Mouse (Mus musculus) adrenal gland, postnatal 25 days (tissue): ENCODE results near the gene Htra3. TPM values are rescaled to one million over a fixed set of nuclear protein-coding genes. Genes with fewer than 3 reads are reported as not detected.

Experiments
- DNase-seq: peaks from one replicate; pipeline ENCODE4 v3.0.0; 2021; ENCODE audit warnings: mixed read lengths
- total RNA-seq: library from RNA; stranded (reverse); gene quantifications from 2 replicates; pipeline ENCODE4 v1.2.3, GENCODE M21; 2021

The Htra3 gene
- total RNA-seq, 1 experiment from 2014 or later = 44.3 TPM

DNA sequence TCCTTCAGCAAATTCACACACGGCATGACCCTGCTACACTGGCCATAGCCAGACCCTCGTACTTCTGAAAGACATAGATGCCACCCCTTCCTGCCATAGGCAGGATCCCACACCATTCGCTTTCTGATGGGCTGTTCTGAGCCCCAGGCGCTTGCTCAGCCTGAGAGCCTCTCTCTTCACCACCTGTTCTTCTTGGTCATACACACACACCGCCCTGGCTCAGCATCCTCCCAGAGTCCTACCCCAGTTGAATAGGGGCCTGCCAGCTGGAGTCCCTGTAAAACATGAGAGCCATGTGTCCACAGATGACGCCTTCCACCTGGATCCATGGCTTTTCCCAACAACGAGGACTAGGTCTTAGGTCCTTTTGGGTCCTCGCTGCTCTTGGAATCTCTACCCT lies 66.9 kb downstream of the Htra3 start:
- no peak for DNase-seq

- DNase-seq = no peak
Measured at GRCm38 (mm10) chr5:35611900-35612299, 67.7 kb downstream of the Htra3 start.

DNA sequence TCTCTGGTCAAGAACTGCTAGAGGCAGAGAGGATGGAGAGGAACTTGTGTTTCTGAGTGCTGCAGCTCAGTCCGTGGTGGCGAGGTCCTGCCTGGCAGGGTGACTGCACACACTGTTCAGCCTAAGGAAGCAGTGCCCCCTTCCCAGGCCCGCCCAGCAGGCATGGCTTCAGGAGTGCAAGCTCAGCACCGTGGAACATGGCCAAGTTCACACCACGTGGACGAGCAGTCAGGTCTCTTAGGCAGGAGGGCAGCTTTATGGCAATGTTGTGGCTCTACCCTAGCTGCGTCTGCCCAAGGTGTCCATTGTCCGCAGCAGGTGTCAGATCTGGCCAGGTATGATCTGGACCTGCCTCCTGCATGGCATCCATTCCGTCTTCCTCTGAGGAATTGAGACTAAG lies 68.4 kb downstream of the Htra3 start:
- no peak for DNase-seq

DNA sequence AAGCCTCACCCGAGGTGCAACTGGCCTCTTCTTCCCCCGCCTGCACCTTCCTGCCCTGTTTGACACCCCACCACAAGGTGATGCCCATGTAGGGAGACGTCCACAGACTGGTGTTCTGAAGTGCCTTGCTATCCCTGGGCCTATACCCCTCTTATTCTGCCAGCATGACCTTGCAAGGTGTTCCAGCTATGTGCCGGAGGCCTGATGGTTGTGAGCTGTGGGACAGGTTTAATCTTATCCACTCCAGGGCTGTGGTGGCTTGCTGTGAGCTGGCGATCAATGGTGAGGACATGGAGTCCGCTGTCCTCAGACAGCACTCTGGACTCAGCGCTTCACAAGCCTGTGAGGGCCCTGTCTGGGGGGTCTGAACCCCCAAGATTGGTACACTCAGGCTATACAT lies 69.2 kb downstream of the Htra3 start:
- DNase-seq = no peak

DNA sequence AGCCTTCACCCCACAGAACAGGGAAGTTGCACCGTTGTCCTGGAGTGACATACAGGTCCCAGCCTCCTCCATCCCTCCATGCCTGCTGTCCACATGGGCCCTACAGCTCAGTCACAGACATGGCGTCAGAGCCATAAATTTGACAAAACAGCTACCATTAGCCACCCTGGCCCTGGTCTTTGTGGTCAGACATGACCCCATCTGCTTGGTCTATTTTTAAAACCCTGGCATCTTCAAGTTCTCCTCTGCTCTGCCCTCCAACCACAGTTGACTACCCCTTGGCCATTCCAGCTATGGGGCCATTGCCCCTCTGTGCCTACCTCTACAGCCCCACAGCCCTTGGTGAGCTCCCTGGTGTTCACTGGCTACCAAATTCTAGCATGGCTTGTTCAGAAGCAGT lies 69.6 kb downstream of the Htra3 start:
- no peak for DNase-seq

GRCm38 (mm10) chr5:35609381-35609780 lies 70.2 kb downstream of the Htra3 start:
- no peak for DNase-seq

DNA sequence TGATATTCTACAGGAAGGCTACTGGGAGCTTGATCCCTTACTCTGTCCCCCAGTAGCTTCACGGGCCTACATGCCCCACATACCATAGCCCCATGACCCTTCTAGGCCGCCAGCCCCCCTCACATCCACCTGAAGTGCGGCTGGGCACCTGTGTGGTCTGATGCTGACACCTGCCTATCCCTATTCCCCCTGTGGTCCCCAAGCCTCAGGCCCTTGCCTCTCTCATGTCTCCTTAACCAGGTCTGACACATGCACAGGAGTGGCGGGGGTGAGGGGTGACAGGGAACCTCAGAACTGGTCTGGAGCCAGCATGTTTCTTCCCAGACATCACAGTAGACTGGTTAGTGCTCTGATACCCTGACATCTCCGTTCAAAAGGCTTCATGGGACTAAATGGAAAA lies 71.0 kb downstream of the Htra3 start:
- DNase-seq = no peak

DNA sequence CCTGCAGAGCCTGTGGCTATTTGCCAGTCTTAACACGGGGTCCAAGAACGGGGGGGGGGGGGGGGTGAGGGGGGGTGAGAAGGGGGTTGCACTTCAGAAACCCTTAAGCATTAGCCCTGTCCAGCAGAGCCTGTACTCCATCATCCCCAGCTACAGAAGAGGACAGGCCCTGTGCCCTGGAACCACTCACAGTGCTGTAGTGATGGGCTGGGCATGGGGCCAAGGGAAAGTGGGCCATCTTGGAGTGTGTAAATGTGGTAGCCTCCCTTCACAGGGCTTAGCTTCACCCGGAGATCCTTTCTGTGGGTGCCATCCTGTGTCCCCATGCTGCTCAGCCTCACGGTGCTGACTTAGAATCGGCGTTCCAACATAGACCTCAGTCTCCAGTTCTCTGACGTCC lies 71.8 kb downstream of the Htra3 start:
- no peak for DNase-seq

GRCm38 (mm10) chr5:35606800-35607199 lies 72.8 kb downstream of the Htra3 start:
- no peak for DNase-seq

GRCm38 (mm10) chr5:35605355-35605754 lies 74.2 kb downstream of the Htra3 start:
- no peak for DNase-seq

Other genes with a start within 250 kb of the Htra3 start
- gene Cpz, start 154.1 kb downstream of the Htra3 start, total RNA-seq = 0.76 and 0.81 TPM in 2 replicates
- 7.3 and 9.0 TPM in 2 replicates for gene Trmt44, start 104.7 kb downstream of the Htra3 start, total RNA-seq
- 70.0 and 75.0 TPM in 2 replicates for gene Acox3, start 96.7 kb downstream of the Htra3 start, total RNA-seq
- 10.6 and 13.9 TPM in 2 replicates for gene Sh3tc1, start 60.2 kb upstream of the Htra3 start, total RNA-seq
- gene Ablim2, start 78.1 kb upstream of the Htra3 start, total RNA-seq = 6.0 and 7.8 TPM in 2 replicates
- gene Afap1, start 213.5 kb upstream of the Htra3 start, total RNA-seq = 20.4 and 22.6 TPM in 2 replicates